Mouse (Mus musculus) ES-E14 (cell line): ENCODE measurements around the gene Snrnp35. TPM values are rescaled to one million over a fixed set of nuclear protein-coding genes. Genes with fewer than 3 reads are reported as not detected.

Experiments
- DNase-seq: peaks from one replicate; pipeline ENCODE4 v3.0.0-alpha.2; 2013; ENCODE audit warnings: low read depth, low spot score
- H3K27ac ChIP-seq: 2 replicates; pipeline ENCODE4 v1.5.1; 2012; ENCODE audit warnings: low read depth, mild to moderate bottlenecking, low read length, moderate library complexity, mixed read lengths; ENCODE audit not compliant: poor library complexity, insufficient read depth, severe bottlenecking
- H3K36me3 ChIP-seq: 2 replicates; pipeline ENCODE4 v1.6.1; 2012; ENCODE audit warnings: mild to moderate bottlenecking, low read length, moderate library complexity, mixed read lengths; ENCODE audit not compliant: control insufficient read depth, poor library complexity, insufficient read depth, severe bottlenecking
- H3K4me1 ChIP-seq, 2 experiments: fragments of 150-350 bp in 1 of 2; sonication (generic) in 1 of 2; 2 replicates each; pipeline ENCODE4 v1.6.1; 2012; ENCODE audit warnings: low read length in 2 of 2, mild to moderate bottlenecking in 1 of 2, mixed read lengths in 1 of 2; ENCODE audit not compliant: control insufficient read depth in 2 of 2, insufficient read depth in 2 of 2, poor library complexity in 1 of 2
- H3K4me3 ChIP-seq, 2 experiments: fragments of 150-350 bp in 1 of 2; sonication (generic) in 1 of 2; 2 replicates each; pipeline ENCODE4 v1.5.1; 2012; ENCODE audit warnings: low read length in 2 of 2, low read depth in 1 of 2, mild to moderate bottlenecking in 1 of 2, mixed read lengths in 1 of 2; ENCODE audit not compliant: insufficient read depth in 1 of 2, poor library complexity in 1 of 2, severe bottlenecking in 1 of 2
- H3K9ac ChIP-seq: 2 replicates; pipeline ENCODE4 v1.6.1; 2012; ENCODE audit warnings: low read depth, mild to moderate bottlenecking, low read length, mixed read lengths; ENCODE audit not compliant: poor library complexity, insufficient read depth, severe bottlenecking
- H3K9me3 ChIP-seq: fragments of 150-350 bp; sonication (generic); 2 replicates; pipeline ENCODE4 v1.6.1; 2012; ENCODE audit warnings: low read depth, mild to moderate bottlenecking, low read length; ENCODE audit not compliant: control insufficient read depth, insufficient read depth
- CHD2 ChIP-seq: IDR thresholded peaks from 2 replicates; pipeline ENCODE4 v1.6.1; 2014; ENCODE audit warnings: mild to moderate bottlenecking, low read depth, low read length, inconsistent platforms
- HCFC1 ChIP-seq: IDR thresholded peaks from 2 replicates; pipeline ENCODE4 v1.6.1; 2012; ENCODE audit warnings: low read length, inconsistent platforms, borderline replicate concordance; ENCODE audit not compliant: insufficient read depth
- MAFK ChIP-seq: IDR thresholded peaks from 2 replicates; pipeline ENCODE4 v1.6.1; 2014; ENCODE audit warnings: mild to moderate bottlenecking, low read depth, low read length, inconsistent platforms; ENCODE audit not compliant: insufficient read depth
- ZC3H11A ChIP-seq: IDR thresholded peaks from 2 replicates; pipeline ENCODE4 v1.6.1; 2012; ENCODE audit warnings: low read depth, mild to moderate bottlenecking, inconsistent platforms, low read length, borderline replicate concordance
- ZNF384 ChIP-seq: IDR thresholded peaks from 2 replicates; pipeline ENCODE4 v1.6.1; 2012; ENCODE audit warnings: low read depth, low read length, inconsistent platforms
- in situ Hi-C, 2 experiments: fragments of 600-800 bp; cut with MboI; formaldehyde crosslinking; loops; one replicate each; pipeline ENCODE4 v1.15.1; 2025; ENCODE audit warnings: low sequenced_read_pairs in 2 of 2, inconsistent platforms in 1 of 2; ENCODE audit not compliant: unreplicated experiment in 2 of 2
- total RNA-seq: library from RNA; depleted of rRNA; stranded (reverse); fragments of 300-350 nt; gene quantifications from 2 replicates; pipeline ENCODE4 v1.2.3, GENCODE M21; 2012

Snrnp35 gene
- total RNA-seq, 1 experiment = 10.6 TPM

- TF ChIP-seq HCFC1 (no peak), ZC3H11A (no peak), MAFK (no peak), ZNF384 (no peak), CHD2 (no peak)
- in situ Hi-C loops = no loop called here
Measured at GRCm38 (mm10) chr5:124495547-124495946, 12.6 kb downstream of the Snrnp35 start.

GRCm38 (mm10) chr5:124496614-124497514 lies 13.9 kb downstream of the Snrnp35 start:
- DNase-seq = no peak
- no peak overlapping the region for H3K4me3 ChIP-seq
- H3K9me3 ChIP-seq = no peaks in the 10 kb centered on the region
- no peak overlapping the region for H3K27ac ChIP-seq
- TF ChIP-seq HCFC1 (no peak), ZNF384 (no peak)
- H3K36me3 ChIP-seq = peaks cover 8% of the 10 kb centered on the region
- no peak overlapping the region for H3K9ac ChIP-seq
- in situ Hi-C loops = no loop called here
- 0 out of 4 replicates have a peak, but pooled peaks cover 0 to 3% of the 10 kb centered on the region in 2 experiments for H3K4me1 ChIP-seq

More at GRCm38 (mm10) chr5:124495547-124495946, 12.6 kb downstream of the Snrnp35 start:
- Histone ChIP-seq H3K4me1 (no peaks in the 10 kb centered on the region), H3K36me3 (peaks cover 10% of the 10 kb centered on the region), H3K9me3 (no peaks in the 10 kb centered on the region), H3K27ac (no peak overlapping the region), H3K9ac (no peak overlapping the region), H3K4me3 (no peak overlapping the region)
- no peak for DNase-seq

- in situ Hi-C loops = no loop called here
- Histone ChIP-seq H3K4me1 (0 out of 4 replicates have a peak, but pooled peaks cover 0 to 3% of the 10 kb centered on the region in 2 experiments), H3K27ac (no peak overlapping the region), H3K36me3 (peaks cover 8% of the 10 kb centered on the region), H3K4me3 (no peak overlapping the region), H3K9ac (no peak overlapping the region), H3K9me3 (no peaks in the 10 kb centered on the region)
- TF ChIP-seq HCFC1 = no peak
- no peak for DNase-seq
Measured at GRCm38 (mm10) chr5:124498221-124498876, 15.4 kb downstream of the Snrnp35 start.

GRCm38 (mm10) chr5:124499001-124499400 lies 16.1 kb downstream of the Snrnp35 start:
- no peak overlapping the region for H3K4me3 ChIP-seq
- no peak for DNase-seq
- H3K9me3 ChIP-seq = no peaks in the 10 kb centered on the region
- H3K4me1 ChIP-seq = peaks cover 0 to 6% of the 10 kb centered on the region in 2 experiments; a peak in 1 of 4 replicates
- in situ Hi-C loops = no loop called here
- H3K27ac ChIP-seq = no peak overlapping the region
- no peak for TF ChIP-seq MAFK
- TF ChIP-seq HCFC1 = no peak
- TF ChIP-seq CHD2 = no peak
- TF ChIP-seq ZNF384 = no peak
- TF ChIP-seq ZC3H11A = no peak
- H3K36me3 ChIP-seq = peaks cover 4% of the 10 kb centered on the region; the same call in 1 of the 2 replicates
- no peak overlapping the region for H3K9ac ChIP-seq
